Mouse (Mus musculus) bone marrow, adult 2 months (tissue): ENCODE measurements around the gene Psat1.

Experiments used
- CTCF ChIP-seq: fragments of 200-500 bp; IDR thresholded peaks from 2 replicates; pipeline ENCODE4 v1.5.1; 2011; ENCODE audit warnings: low read length, control low read depth; ENCODE audit not compliant: control insufficient read depth, insufficient read depth
- POLR2A ChIP-seq: fragments of 200-500 bp; IDR thresholded peaks from 2 replicates; pipeline ENCODE4 v1.6.1; 2011; ENCODE audit warnings: low read depth, mild to moderate bottlenecking, control low read depth, low read length, borderline replicate concordance; ENCODE audit not compliant: control insufficient read depth

DNA sequence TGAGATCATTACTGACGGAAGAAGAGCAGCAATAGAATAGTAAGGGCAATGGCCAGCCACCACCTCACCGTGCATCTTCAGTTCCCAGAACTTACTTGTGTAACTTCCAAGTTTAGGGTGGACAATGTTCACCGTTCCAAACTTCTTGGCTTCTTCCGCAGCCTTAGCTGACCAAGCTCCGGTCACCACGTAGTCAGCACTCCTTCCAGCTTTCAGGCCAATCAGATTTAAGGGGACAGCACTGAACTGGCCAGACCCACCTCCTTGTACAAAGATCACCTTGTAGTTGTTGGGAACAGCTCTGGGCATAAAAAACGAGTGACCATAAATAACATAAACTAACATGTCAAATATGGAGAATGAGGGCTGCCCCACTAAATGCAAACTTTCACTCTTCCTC lies 29.0 kb downstream of the Psat1 start:
- TF ChIP-seq POLR2A (no peak), CTCF (no peak)
